Mouse (Mus musculus) spleen, adult 2 months (tissue): ENCODE data around the gene Mmp14.

ENCODE experiments used
- CTCF ChIP-seq: fragments of 200-500 bp; IDR thresholded peaks from 2 replicates; pipeline ENCODE4 v1.5.1; 2011; ENCODE audit warnings: mild to moderate bottlenecking, inconsistent platforms; ENCODE audit not compliant: insufficient read depth, insufficient read length, insufficient replicate concordance; ENCODE audit errors: extremely low read depth
- POLR2A ChIP-seq: fragments of 200-500 bp; IDR thresholded peaks from 2 replicates; pipeline ENCODE4 v1.6.1; 2011; ENCODE audit warnings: low read depth, low read length, inconsistent platforms

GRCm38 (mm10) chr14:54401723-54402122 lies 29.7 kb upstream of the Mmp14 start:
- TF ChIP-seq POLR2A (no peak), CTCF (no peak)
